In genomic region chr5:102491554-102491953, GRCm38 (mm10) we compare ENCODE assay signal across 28 mouse cellular contexts. TPM values are rescaled to one million over a fixed set of nuclear protein-coding genes. Genes with fewer than 3 reads are reported as not detected.
DNase-seq lines count a peak whose midpoint lies in the region; ATAC-seq lines count a peak whose summit lies in the region.
"Had no signal": no experiment of that assay in that cellular context is flagged by ENCODE, and none has a peak within 500 bp of the region (broad histone marks: within the 10 kb centered on the region; RNA-seq: fewer than 3 reads in every experiment).

No protein-coding gene starts in this region.

- no peaks in the 10 kb centered on the region for H3K9me3 ChIP-seq in embryonic facial prominence, embryonic 12.5 days
- H3K9me3 ChIP-seq in embryonic facial prominence, embryonic 10.5 days: no peaks in the 10 kb centered on the region
- H3K9me3 ChIP-seq in embryonic facial prominence, embryonic 13.5 days: no peaks in the 10 kb centered on the region
- no peaks in the 10 kb centered on the region for H3K9me3 ChIP-seq in limb, embryonic 13.5 days
- H3K9me3 ChIP-seq: forebrain, embryonic 12.5 days; heart, embryonic 12.5 days; hindbrain, embryonic 10.5 days; hindbrain, embryonic 15.5 days; liver, embryonic 15.5 days; midbrain, embryonic 13.5 days; neural tube, embryonic 13.5 days had no signal

- peaks cover 5% of the 10 kb centered on the region for H3K4me1 ChIP-seq in embryonic facial prominence, embryonic 12.5 days
- peaks cover 7% of the 10 kb centered on the region for H3K4me1 ChIP-seq in embryonic facial prominence, embryonic 10.5 days
- peaks cover 20% of the 10 kb centered on the region for H3K4me1 ChIP-seq in embryonic facial prominence, embryonic 13.5 days
- peaks cover 17% of the 10 kb centered on the region for H3K4me1 ChIP-seq in limb, embryonic 13.5 days
- H3K4me1 ChIP-seq: forebrain, embryonic 12.5 days; heart, embryonic 12.5 days; neural tube, embryonic 13.5 days had no signal

- H3K27ac ChIP-seq in embryonic facial prominence, embryonic 12.5 days: peak overlapping the region; percentile 58
- no peak overlapping the region for H3K27ac ChIP-seq in embryonic facial prominence, embryonic 10.5 days (replicated peaks)
- H3K27ac ChIP-seq in embryonic facial prominence, embryonic 13.5 days: peak overlapping the region; percentile 74
- peak overlapping the region; percentile 72; the same call in 1 of the 2 replicates for H3K27ac ChIP-seq in limb, embryonic 13.5 days
- H3K27ac ChIP-seq: forebrain, embryonic 12.5 days; heart, adult 2 months; hindbrain, embryonic 10.5 days; hindbrain, embryonic 15.5 days; left cerebral cortex, adult 2 months; liver, embryonic 15.5 days; midbrain, embryonic 13.5 days; neural tube, embryonic 13.5 days had no signal

- no peaks in the 10 kb centered on the region for H3K27me3 ChIP-seq in embryonic facial prominence, embryonic 12.5 days
- H3K27me3 ChIP-seq in embryonic facial prominence, embryonic 10.5 days (replicated peaks; ENCODE audit: low read depth, poor library complexity, severe bottlenecking): no peaks in the 10 kb centered on the region
- H3K27me3 ChIP-seq in embryonic facial prominence, embryonic 13.5 days: no peaks in the 10 kb centered on the region
- no peaks in the 10 kb centered on the region for H3K27me3 ChIP-seq in limb, embryonic 13.5 days
- H3K27me3 ChIP-seq: CH12.LX; forebrain, embryonic 12.5 days; hindbrain, embryonic 15.5 days; liver, embryonic 15.5 days; midbrain, embryonic 13.5 days; neural tube, embryonic 13.5 days had no signal

- WGBS in embryonic facial prominence, embryonic 12.5 days: 59% methylated on average over 5 of the region's 5 CpGs
- 77% methylated on average over 5 of the region's 5 CpGs for WGBS in embryonic facial prominence, embryonic 10.5 days
- 60% methylated on average over 5 of the region's 5 CpGs for WGBS in embryonic facial prominence, embryonic 13.5 days
- WGBS in limb, embryonic 13.5 days: 44% methylated on average over 5 of the region's 5 CpGs

- no peaks in the 10 kb centered on the region for H3K36me3 ChIP-seq in embryonic facial prominence, embryonic 12.5 days
- no peaks in the 10 kb centered on the region for H3K36me3 ChIP-seq in embryonic facial prominence, embryonic 10.5 days (replicated peaks)
- no peaks in the 10 kb centered on the region for H3K36me3 ChIP-seq in embryonic facial prominence, embryonic 13.5 days
- H3K36me3 ChIP-seq in limb, embryonic 13.5 days: no peaks in the 10 kb centered on the region
- H3K36me3 ChIP-seq: forebrain, embryonic 12.5 days; heart, embryonic 12.5 days; hindbrain, embryonic 10.5 days; hindbrain, embryonic 15.5 days; liver, embryonic 15.5 days; midbrain, embryonic 13.5 days; neural tube, embryonic 13.5 days had no signal

- no peak for ATAC-seq in embryonic facial prominence, embryonic 12.5 days (ENCODE audit: insufficient number of reproducible peaks, insufficient read depth, low FRiP score, low TSS enrichment)
- no peak for ATAC-seq in embryonic facial prominence, embryonic 13.5 days (ENCODE audit: insufficient number of reproducible peaks, insufficient read depth, low FRiP score, low TSS enrichment, low read depth)
- no peak for ATAC-seq in limb, embryonic 13.5 days (ENCODE audit: low FRiP score, low read depth)
- ATAC-seq in megakaryocyte progenitor cell, adult 5-6 weeks (replicated peaks; ENCODE audit: poor library complexity): peak; percentile 62
- ATAC-seq: forebrain, postnatal 0 days; inflammation-experienced regulatory T-cells, adult 6 months; midbrain, embryonic 13.5 days had no signal

- H3K9ac ChIP-seq in embryonic facial prominence, embryonic 12.5 days: no peak overlapping the region
- H3K9ac ChIP-seq in embryonic facial prominence, embryonic 13.5 days: no peak overlapping the region
- no peak overlapping the region for H3K9ac ChIP-seq in limb, embryonic 13.5 days
- H3K9ac ChIP-seq: forebrain, embryonic 12.5 days; forebrain, postnatal 0 days; heart, embryonic 12.5 days; hindbrain, embryonic 15.5 days; liver, embryonic 15.5 days; lung, embryonic 14.5 days; midbrain, embryonic 13.5 days; neural tube, embryonic 13.5 days had no signal

- H3K4me3 ChIP-seq in embryonic facial prominence, embryonic 12.5 days: no peak overlapping the region
- H3K4me3 ChIP-seq in embryonic facial prominence, embryonic 10.5 days: no peak overlapping the region
- H3K4me3 ChIP-seq in embryonic facial prominence, embryonic 13.5 days: no peak overlapping the region
- H3K4me3 ChIP-seq in limb, embryonic 13.5 days: no peak overlapping the region
- H3K4me3 ChIP-seq: forebrain, embryonic 12.5 days; heart, adult 2 months; heart, embryonic 12.5 days; hindbrain, embryonic 10.5 days; hindbrain, embryonic 15.5 days; left cerebral cortex, adult 2 months; liver, embryonic 15.5 days; midbrain, embryonic 13.5 days; neural tube, embryonic 13.5 days had no signal

- no peak overlapping the region for H3K4me2 ChIP-seq in embryonic facial prominence, embryonic 12.5 days (replicated peaks)
- H3K4me2 ChIP-seq in embryonic facial prominence, embryonic 13.5 days: peak overlapping the region; percentile 37
- peak overlapping the region; percentile 39 for H3K4me2 ChIP-seq in limb, embryonic 13.5 days (replicated peaks)
- H3K4me2 ChIP-seq: forebrain, embryonic 12.5 days; heart, embryonic 12.5 days; hindbrain, embryonic 15.5 days; liver, embryonic 15.5 days; lung, embryonic 14.5 days; midbrain, embryonic 13.5 days; neural tube, embryonic 13.5 days had no signal

- no peak for DNase-seq in embryonic facial prominence, embryonic 10.5 days (ENCODE audit: low spot score)
- no peak for DNase-seq in cerebellum, postnatal 36 days
- no peak for DNase-seq in layer of hippocampus, adult 9-10 months (ENCODE audit: low spot score)
- DNase-seq: adrenal gland, postnatal 10 days; cerebellum, adult 11 months; cerebellum, adult 9-11 months; forebrain, postnatal 0 days; gastrocnemius, postnatal 14 days; heart, adult 2 months; kidney, adult 11 months; kidney, postnatal 25 days; lung, embryonic 14.5 days; lung, postnatal 14 days had no signal

RNA-seq across cellular contexts. Expression of gene Arhgap24, which starts 10.4 kb away (rescaled TPM):
- 20.7 and 22.4 TPM in 2 replicates for polyA plus RNA-seq in embryonic facial prominence, embryonic 12.5 days (2016; fragmentation: Nextera tagmentation; extraction: Ambion mirVana)
- polyA plus RNA-seq in embryonic facial prominence, embryonic 10.5 days (2016; fragmentation: Nextera tagmentation; extraction: Ambion mirVana): 5.6 and 8.4 TPM in 2 replicates
- polyA plus RNA-seq in embryonic facial prominence, embryonic 13.5 days (2015; fragmentation: Nextera tagmentation; extraction: Ambion mirVana): 23.8 and 25.6 TPM in 2 replicates
- 20.6 and 21.6 TPM in 2 replicates for polyA plus RNA-seq in limb, embryonic 13.5 days (2015; fragmentation: Nextera tagmentation; extraction: Ambion mirVana)
- total RNA-seq in megakaryocyte progenitor cell, adult 5-6 weeks (2015): 0.96 and 1.4 TPM in 2 replicates
- total RNA-seq in megakaryocyte progenitor cell, adult 5-6 weeks (2017): 1.7 and 2.3 TPM in 2 replicates
- total RNA-seq: megakaryocyte-erythroid progenitor cell, adult 5-6 weeks had no signal
